Mouse (Mus musculus): Measurements from ENCODE around the gene Etv1.
"Not testable (repeated sequence)": the region's sequence is repeated elsewhere in the genome, so short reads cannot be mapped to it uniquely, and the experiment has no call there.

The Etv1 gene

DNA sequence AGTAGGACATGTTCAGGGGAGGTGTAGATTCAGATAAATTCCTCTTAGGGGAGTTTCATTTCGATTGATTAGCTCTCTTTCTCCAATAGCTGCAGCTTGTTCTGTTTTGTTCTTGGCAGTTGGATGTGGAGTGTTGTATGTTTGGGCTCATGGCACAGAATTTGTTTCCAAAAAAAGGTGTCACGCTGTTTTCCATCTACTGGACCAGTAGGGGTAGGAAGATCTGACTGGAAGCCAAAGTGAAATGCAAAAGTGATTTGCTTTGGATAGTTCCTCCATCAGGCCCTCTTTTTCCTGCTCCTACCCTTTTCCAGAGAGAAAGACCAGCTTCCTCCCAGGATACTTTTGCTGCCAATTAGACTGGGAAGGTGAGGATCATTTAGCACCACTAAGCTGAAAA is 39.1 kb downstream of the Etv1 start:
- no peak for ATAC-seq (ENCODE audit: low TSS enrichment)

DNA sequence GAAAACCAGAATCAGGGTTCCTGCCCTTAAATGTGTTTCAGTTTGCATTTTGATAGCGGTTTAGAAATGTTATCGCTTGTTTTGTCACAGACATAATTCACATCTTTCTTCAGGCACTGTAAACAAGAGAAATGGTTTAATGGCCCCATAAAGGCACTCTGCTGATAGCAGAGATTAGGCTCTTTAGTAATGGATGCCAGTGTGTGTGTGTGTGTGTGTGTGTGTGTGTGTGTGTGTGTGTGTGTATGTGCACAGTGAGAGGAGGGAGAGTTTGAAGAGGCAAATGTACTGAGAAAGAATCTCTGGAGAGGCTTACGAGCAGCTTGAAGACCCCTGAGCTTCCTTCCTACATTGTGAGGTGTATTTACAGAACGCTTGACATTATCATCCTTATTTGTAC is 41.5 kb downstream of the Etv1 start:
- ATAC-seq (ENCODE audit: low TSS enrichment) = no peak

DNA sequence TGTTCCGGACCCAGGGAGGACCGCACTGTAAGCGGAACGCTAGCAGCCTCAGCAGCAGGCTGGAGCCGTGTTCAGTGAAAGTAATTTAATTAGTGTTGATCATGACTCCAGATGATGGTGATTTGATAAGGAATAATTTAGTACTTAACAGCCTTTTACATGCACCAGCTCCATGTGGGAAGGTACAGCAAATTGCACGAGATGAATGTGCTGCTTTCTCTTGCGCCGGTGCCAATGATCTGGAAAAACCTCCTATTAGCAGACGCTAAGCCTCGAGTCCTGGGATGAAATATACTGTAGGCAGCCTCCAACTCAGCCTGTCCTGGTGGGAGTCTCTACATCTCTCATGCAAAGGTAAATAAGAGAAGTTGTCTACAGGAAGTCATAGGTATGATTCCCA is 45.2 kb downstream of the Etv1 start:
- no peak for ATAC-seq (ENCODE audit: low TSS enrichment)

DNA sequence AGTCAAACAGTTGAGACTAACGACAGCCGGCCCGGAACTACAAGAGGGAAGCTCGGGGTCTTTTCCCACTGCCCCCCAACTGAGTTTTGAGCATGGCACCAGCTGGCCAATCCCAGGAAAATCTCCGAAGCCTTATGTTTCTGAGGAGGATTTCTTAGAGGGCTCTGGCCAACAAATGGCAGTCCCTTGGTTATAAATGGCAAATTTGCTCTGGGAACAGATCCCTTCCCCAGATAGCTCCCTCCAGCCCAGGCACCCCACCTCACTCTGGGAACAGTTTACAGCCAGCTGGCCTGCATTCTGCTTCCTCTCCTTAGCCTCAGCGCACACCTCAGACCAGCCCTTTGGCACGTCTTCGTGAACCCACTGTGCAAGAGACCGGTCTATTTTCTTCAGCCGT is 53.8 kb downstream of the Etv1 start:
- ATAC-seq (ENCODE audit: low TSS enrichment) = no peak

DNA sequence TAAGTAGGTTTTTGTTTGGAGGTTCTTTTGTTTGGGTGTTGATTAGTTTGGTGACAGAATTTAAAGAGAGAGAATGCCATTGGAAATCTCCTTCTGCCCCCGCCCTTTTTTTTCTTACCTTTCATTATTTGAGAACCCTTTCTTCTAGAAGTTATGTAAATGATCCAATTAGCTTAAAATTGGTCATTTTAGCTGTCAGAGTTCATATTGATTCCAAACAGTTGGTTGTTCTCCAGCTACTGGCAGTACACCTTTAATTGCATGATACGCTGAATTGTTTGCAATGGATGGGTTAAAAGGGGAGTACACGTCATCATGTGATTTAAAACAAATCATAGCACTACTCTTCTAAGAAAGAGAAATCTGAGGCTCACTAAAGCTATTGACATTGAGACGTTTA is 55.4 kb downstream of the Etv1 start:
- ATAC-seq (ENCODE audit: low TSS enrichment) = no peak

DNA sequence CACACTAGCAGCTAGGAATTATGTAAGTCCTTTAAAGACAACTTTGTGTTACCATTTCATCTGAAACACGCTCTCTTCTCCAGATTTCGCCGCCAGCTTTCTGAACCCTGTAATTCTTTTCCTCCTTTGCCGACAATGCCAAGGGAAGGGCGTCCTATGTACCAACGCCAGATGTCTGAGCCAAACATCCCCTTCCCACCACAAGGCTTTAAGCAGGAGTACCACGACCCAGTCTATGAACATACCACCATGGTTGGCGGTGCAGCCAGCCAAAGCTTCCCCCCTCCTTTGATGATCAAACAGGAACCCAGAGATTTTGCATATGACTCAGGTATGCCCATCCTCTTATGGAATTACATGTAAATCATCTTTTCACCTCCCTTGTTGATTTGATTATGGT is 55.8 kb downstream of the Etv1 start:
- not testable (repeated sequence) for ATAC-seq (ENCODE audit: low TSS enrichment)

DNA sequence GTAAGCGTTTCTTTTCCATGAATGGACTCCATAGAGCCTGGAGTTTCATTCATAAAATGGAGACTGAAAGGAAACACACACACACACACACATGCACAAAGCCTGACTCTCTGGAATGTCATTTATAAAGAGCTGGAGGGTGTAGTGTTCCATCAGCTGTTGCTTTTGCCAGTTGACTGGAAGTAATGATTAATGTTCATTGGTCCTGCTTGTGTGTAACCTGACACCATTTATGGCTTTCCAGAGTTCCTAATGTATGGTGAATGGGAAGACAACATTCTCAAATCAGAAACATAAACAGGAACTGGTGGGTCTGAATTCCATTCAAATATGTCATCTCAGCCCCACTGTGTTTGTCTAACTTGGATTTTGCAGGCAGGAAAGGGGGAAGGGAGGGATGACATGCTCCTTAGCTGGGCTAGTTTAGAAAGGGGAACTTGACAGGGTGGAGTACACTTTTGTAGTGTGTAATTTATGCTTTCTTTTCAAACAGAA is 64.7 kb downstream of the Etv1 start:
- no peak for ATAC-seq (ENCODE audit: low TSS enrichment)

DNA sequence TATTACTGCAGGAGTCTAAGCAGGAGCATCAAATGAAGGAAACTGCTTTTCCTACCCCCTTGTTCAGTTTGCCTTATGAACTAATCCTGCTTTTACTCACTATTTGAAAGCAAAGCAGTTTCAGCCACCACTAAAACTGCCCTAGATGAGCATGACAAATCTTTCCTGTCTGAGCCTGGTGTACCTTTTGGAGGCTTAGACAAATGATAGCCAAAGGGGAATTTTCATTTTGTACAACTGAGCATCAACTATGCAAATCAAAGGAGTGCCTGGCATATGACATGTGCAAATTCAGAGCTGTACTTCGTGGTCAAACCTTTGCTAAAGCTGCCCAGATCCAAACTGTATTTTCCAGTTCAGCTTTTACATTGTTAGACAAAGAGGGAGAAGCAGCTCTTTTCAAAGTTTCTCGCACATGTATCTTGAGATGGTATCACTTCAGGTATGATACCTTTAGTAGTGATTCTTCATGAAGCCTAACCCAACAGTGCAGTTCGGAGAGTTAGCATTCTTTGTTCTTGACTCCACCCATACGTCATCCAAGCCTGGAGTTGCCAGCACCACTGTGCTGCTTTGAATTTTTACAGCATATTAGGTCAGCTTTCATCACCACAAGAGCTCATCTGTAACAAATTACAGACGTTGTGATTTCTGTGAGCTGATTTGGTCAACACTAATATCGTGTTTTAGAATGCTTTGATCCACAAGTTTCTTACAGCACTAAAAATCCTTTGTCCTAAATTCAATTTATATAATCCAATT is 68.5 kb downstream of the Etv1 start:
- no peak for ATAC-seq (ENCODE audit: low TSS enrichment)

DNA sequence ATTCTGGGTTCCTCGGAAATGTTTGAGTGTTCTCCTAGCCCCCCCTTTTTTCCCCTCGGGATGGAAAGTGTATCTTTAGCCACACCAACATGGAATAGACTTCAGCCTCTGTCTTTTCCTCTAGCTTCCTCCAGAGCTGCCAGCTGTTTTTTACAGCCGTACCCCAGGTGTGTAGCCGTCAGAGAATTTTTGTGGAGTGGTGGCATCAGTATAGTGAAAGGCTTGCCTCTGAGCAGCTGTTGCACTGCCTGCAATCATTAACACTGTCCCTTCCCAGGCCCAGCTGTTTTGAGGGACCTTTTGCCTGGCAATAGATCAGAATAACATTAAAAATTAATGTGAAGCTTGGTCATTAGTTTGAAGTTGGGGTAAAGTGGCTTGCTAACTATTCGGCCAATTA is 70.8 kb downstream of the Etv1 start:
- ATAC-seq (ENCODE audit: low TSS enrichment) = no peak

DNA sequence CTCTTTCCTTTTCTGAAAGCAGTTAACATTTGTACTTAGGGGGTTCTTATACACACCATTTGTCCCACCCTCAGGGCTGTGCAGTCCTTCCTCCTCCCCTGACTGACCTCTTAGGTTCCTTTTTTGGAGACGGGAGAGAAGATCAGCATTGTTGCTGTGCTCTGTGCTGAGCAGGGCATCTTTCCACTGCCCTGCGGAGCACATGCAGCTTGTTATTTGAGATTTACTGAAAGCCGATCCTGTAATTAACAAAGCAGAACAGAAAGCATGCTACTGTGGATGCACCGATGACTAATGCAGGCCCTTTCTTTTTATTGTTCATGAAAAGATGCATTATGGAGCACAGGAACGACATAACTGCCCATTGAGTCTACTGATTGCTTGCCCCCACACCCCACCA is 75.1 kb downstream of the Etv1 start:
- ATAC-seq (ENCODE audit: low TSS enrichment) = no peak

DNA sequence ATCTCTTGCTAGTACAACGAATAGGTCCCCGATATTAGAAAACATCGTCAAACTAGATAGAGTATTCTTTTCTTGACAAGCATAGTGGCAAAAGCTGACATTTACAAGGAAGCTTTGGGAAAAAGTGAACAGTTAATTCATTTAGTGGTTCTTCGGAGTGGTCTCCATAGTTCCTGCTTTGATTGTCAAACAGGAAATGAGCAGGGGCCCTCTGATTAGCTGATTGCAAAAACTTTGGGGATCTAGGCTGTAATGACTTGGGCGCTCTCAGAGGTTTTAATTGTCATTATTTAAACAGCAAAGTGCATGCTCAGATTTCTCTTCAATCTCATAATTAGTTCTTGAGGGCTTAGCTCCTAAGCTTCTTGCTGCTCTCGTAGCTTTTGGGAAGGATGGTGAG is 75.6 kb downstream of the Etv1 start:
- no peak for ATAC-seq (ENCODE audit: low TSS enrichment)

DNA sequence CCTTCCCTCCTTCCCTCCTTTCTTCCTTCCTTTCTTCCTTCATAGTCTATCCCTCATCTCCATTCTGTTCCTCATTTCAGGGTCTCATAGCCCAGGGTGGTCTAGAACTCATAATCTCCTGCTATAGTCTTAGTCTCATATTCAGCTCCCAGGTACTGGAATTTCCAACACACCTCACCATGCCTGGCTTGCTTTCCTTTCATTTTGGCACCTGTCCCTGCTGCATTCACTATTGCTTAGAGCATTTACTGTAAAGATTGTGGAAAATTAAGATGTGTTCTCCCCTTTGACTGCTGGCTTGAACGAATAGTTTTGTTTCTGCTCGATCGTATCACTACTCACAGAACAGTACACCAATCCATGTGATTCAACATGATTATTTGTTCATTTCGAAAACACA is 80.5 kb downstream of the Etv1 start:
- ATAC-seq (ENCODE audit: low TSS enrichment) = no peak

DNA sequence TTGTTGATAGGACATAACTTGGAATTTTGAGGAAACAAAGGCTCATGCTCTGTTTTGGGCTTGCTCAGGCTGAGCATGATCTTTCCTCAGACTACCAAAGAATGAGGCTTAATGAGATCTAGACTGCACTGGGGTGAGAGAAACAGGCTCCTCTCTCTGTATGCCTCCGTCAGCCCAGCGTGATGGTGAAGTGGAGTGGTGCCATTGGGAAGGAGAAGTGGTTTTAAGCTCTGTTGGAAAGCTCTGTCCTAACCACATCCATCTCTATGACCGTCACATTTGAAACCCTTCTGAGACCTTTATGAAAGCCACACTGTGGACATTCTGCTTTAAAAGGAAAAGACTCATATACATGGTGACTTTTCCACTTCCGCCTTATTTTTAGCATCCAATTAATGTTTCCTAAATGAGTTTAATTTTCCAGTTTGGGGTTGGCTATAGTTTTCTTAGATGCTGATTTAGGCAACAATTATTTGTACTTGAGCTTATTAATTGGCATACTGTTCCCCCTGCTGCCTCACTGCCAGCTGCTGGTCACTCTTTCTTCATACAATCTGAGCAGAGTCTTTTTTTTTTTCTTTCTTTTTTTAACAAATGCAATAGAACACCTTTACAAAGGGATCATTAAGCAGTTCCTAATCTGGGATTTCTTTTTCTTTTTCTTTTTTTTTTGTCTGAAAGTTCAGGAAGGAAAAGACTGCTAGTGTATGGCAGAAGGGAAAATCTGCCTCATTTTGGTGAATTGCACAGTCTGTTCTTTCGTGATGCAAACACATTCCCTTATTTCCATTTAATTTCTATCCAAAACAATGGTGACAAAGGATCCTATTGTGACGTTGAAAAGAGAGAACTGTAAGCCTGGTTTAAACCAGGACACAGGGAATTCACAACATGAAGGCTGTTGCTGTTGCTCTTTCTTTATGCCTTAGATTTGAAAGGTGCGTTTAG is 81.3 kb downstream of the Etv1 start:
- peak; percentile 78 for ATAC-seq (ENCODE audit: low TSS enrichment)

DNA sequence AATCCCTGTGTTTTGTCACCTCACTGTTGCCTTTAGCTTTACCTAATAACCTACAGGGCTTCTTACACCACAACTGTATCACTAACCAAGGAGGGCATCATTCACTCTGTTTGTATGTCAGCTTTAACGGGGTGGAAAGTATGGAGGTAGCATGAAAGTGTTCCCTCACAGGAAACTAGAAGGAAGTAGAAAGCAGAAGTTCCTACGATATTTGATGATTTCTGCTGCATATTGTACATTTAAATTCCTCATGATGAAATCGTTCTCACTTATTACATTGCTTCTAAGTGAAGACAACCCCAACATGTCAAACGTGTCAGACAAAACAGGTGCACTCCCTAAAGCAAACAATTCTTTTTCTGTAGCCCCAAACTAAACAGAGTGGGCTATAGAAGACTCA is 84.2 kb downstream of the Etv1 start:
- no peak for ATAC-seq (ENCODE audit: low TSS enrichment)

DNA sequence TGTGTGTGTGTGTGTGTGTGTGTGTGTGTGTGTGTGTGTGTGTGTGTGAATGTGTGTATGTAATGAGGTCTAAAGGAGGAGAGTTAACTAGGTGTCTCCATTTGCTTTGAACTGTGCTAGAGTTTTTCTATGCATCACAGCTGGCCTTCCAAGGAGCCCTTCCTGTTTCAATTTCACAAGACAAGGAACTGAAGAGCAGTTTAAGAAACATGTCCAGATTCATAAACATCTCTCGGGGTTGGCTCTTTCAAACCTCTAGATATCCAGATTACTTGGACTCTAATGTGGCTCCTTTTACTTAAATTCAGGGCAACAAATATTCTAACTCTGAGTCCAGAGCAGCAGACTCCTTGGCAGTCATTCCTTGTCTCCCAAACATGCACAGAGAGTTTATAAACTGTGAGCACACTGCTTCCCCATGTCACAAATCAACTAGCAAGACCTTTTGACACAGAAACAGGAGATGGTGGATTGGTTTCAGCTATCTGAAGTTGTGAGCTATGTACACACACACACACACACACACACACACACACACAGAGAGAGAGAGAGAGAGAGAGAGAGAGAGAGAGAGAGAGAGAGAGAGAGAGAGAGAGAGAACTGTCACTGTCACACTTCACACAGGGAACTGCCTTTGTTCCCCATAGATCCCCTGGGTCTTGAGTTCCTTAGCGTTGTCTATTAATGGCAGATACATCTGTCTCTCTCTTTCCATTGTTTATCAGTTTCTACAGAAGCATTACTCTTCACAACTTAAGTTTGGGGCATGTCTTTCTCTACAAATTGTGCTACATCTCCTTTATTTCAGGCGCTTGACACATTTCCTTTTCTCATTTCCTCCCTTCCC is 85.0 kb downstream of the Etv1 start:
- no peak for ATAC-seq (ENCODE audit: low TSS enrichment)

DNA sequence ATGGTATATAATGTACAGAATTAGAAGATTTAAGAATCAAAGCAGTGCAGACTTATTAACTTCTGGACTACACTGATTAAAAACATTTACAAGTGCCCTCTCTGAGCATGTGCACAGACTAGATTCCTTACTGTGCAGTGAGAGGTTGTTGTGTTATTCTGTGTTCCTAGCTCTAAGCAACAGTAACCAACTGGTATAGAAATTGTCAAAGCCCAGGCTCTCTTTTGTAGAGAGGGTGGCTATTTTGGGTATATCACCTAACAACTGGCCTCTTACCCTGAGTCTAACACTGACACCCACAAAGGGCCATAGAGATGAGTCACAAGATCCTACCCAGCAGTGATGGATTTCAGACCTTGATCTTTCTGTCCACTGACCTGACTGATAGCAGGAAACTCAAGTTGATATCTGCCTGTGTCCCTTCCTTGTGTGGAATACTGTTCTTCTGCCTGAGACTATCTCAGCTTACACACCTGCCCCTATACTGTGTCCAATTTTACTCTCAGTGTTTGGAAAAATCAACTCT is 95.4 kb downstream of the Etv1 start:
- ATAC-seq (ENCODE audit: low TSS enrichment) = no peak

DNA sequence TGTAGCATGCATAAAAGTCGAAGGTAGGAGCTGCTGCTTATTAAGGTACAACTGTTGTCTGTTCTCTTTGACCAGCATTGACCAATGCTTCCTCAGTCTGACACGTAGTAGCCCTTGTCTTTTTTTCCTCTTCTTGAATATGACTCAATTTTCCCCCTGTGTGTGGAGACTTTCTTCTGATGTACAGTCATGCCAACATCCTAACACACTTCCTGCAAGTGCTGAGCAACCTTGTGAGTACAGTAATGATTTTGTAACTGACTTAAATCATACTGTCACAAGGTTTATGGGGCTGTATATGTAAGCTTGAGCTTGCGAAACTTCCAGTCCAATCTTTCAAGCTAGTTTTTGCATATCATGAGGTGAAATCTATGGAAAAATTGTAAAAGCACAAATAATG is 125.3 kb downstream of the Etv1 start:
- ATAC-seq (ENCODE audit: low TSS enrichment) = no peak

DNA sequence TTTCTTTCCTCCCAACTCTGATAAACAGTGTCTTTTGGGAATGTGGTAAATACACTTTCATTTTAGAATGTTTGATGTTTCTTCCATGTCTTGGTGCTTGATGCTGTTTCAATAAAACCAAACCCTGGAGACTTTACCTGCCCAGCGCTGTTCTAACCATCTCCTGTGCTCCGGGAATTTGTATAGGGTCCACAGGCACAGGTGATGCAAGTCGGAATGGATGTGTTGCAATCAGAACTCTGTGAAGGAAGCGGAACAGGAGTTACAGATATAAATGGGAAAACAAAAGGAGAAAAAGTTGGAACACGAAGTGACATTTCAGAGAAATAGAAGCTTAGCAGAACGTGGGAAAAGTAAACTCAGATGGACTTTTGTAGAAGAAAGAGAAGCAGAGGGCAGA is 127.1 kb downstream of the Etv1 start:
- ATAC-seq (ENCODE audit: low TSS enrichment) = no peak

DNA sequence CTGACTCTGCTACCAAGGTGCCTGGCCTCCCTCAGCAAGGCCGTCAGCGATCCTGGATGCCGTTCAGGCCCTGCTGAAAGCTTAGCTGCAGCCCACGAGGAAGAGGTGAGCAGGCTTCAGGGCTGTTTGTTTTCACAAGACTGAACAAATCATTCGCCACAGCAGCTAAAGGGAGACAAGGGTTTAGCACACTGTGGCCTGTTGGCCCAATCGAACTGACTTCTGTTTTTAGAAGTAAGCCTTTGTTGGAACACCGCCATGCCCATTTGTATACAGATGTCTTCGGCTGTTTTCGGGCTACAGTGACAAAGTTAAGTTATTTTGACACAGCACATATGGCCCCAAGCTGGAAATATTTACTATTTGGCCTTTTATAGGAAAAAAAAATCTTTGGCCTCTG is 127.6 kb downstream of the Etv1 start:
- no peak for ATAC-seq (ENCODE audit: low TSS enrichment)

DNA sequence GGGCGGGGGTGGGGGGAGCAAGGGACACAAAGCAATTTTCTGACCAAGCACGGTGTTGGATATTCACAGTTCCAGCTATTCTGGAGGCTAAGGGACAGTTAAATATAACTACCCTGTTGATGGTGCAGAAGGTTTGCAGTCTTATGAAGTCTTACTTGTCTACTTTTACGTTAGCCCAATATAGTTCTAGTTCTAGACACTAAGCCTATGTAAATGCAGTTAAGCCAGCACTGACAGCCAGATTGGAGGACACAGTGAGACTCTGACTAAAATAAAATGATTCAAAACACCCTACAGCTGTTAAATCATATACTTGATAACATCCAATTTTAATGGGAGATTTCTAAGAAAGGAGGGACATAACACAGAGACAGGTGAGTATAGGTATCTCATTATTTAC is 129.8 kb downstream of the Etv1 start:
- ATAC-seq (ENCODE audit: low TSS enrichment) = peak; percentile 72

Measured in frontal cortex, adult (tissue).